Mouse (Mus musculus) spleen, adult 2 months (tissue): ENCODE results near the gene Sstr4. TPM values are rescaled to one million over a fixed set of nuclear protein-coding genes. Genes with fewer than 3 reads are reported as not detected.

Source experiments
- DNase-seq, 2 experiments: peaks; one replicate each; pipeline versions ENCODE4 v3.0.0 to v3.0.0-alpha.2; 2012 to 2021; ENCODE audit warnings: low spot score in 2 of 2, low read depth in 1 of 2
- H3K27ac ChIP-seq: fragments of 200-500 bp; 2 replicates; pipeline ENCODE4 v1.5.1; 2012; ENCODE audit warnings: low read length, inconsistent platforms; ENCODE audit not compliant: insufficient read depth
- H3K27me3 ChIP-seq: fragments of 200-500 bp; 2 replicates; pipeline ENCODE4 v1.6.1; 2012; ENCODE audit warnings: mild to moderate bottlenecking, moderate library complexity, low read length, inconsistent platforms; ENCODE audit not compliant: control insufficient read depth, insufficient read depth
- H3K36me3 ChIP-seq: fragments of 200-500 bp; 2 replicates; pipeline ENCODE4 v1.6.1; 2012; ENCODE audit warnings: mild to moderate bottlenecking, low read length, inconsistent platforms; ENCODE audit not compliant: control insufficient read depth, insufficient read depth
- H3K4me1 ChIP-seq: fragments of 200-500 bp; 2 replicates; pipeline ENCODE4 v1.6.1; 2011; ENCODE audit warnings: inconsistent platforms; ENCODE audit not compliant: control insufficient read depth, insufficient read depth, insufficient read length
- H3K4me3 ChIP-seq: fragments of 200-500 bp; 2 replicates; pipeline ENCODE4 v1.5.1; 2011; ENCODE audit warnings: mild to moderate bottlenecking, inconsistent platforms; ENCODE audit not compliant: insufficient read depth, insufficient read length; ENCODE audit errors: extremely low read depth
- CTCF ChIP-seq: fragments of 200-500 bp; IDR thresholded peaks from 2 replicates; pipeline ENCODE4 v1.5.1; 2011; ENCODE audit warnings: mild to moderate bottlenecking, inconsistent platforms; ENCODE audit not compliant: insufficient read depth, insufficient read length, insufficient replicate concordance; ENCODE audit errors: extremely low read depth
- POLR2A ChIP-seq: fragments of 200-500 bp; IDR thresholded peaks from 2 replicates; pipeline ENCODE4 v1.6.1; 2011; ENCODE audit warnings: low read depth, low read length, inconsistent platforms
- WGBS: fragments of 180-500 bp; shearing (Covaris S2); methylation state at CpG from one replicate; pipeline ENCODE4 v1.1.7; 2018; 5-methylcytosine and 5-hydroxymethylcytosine counted together
- polyA plus RNA-seq: library from polyadenylated mRNA; depleted of rRNA; stranded (reverse); fragments of >200 nt; gene quantifications from 2 replicates; pipeline ENCODE4 v1.2.3, GENCODE M21; 2012

Sstr4 gene
- polyA plus RNA-seq, 1 experiment = 0.26 TPM

DNA sequence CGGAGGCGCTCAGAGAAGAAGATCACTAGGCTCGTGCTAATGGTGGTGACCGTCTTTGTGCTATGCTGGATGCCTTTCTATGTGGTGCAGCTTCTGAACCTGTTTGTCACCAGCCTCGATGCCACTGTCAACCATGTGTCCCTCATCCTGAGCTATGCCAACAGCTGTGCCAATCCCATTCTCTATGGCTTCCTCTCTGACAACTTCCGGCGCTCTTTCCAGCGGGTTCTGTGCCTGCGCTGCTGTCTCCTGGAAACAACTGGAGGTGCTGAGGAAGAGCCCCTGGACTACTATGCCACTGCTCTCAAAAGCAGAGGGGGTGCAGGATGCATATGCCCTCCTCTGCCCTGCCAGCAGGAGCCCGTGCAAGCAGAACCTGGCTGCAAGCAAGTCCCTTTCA lies 1.1 kb downstream of the Sstr4 start:
- Histone ChIP-seq H3K27me3 (peaks cover 3% of the 10 kb centered on the region), H3K27ac (no peak overlapping the region), H3K4me1 (peaks cover 9% of the 10 kb centered on the region), H3K36me3 (no peaks in the 10 kb centered on the region), H3K4me3 (no peak overlapping the region)
- 78% methylated on average over 10 of the region's 10 CpGs for WGBS
- no peak for TF ChIP-seq POLR2A
- no peak for TF ChIP-seq CTCF
- no peak for DNase-seq

DNA sequence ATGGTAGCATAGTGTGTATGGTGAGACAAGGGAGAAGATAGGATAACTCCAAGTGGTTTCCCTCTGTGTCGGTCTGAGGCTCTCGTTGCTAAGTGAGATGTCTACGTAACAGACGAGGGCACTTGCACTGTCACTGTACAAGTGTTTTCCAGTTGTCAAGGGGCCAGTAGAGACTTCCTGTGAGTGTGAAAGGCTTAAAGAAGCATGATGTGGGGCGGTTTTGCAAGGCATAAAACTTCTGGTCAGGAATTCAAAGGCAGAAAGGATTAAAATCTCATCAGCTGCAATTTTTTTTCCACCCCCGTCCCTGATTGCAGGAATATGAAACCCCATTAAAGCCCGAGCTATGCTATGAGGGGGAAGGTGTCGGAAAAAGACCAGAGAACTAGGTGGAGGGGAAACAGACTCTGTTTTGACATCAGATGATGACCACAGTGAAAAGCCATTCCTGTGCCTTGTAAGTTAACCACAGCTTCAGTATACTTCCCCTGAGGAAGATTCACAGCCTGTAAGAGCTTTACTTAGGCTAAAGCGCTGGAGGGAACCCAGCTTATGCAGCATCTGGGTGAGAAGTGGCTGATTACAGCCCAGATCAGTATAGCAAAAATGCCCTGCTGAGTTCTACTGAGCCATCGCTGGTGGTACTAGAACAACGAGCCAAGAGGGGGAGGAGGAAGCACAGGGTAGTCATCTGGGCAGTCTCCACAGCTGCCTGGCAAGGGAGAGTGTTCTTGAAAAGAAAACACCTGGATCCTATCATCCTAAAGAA lies 2.1 kb downstream of the Sstr4 start:
- Histone ChIP-seq H3K27me3 (peaks cover 3% of the 10 kb centered on the region), H3K4me1 (peaks cover 9% of the 10 kb centered on the region), H3K27ac (peak overlapping the region; percentile 17; the same call in 1 of the 2 replicates), H3K36me3 (no peaks in the 10 kb centered on the region), H3K4me3 (no peak overlapping the region)
- TF ChIP-seq CTCF = no peak
- TF ChIP-seq POLR2A = no peak
- WGBS = 23% methylated on average over 11 of the region's 11 CpGs
- DNase-seq = no peak

DNA sequence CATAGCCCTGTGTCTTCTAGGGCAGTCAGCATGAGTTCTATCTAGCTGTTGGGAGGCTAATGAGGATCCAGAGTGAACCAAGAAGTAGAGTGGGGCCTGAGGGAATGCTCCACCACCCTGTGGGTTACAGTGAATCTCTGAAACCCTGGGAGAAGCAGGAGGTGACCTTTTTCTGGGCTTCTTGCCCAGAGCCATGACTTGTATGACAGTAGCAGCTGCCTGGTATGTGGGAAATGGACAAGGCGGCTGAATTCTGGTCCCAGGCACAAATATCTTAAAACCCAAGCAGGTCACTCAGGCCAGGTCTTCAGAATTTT lies 2.6 kb downstream of the Sstr4 start:
- DNase-seq = no peak
- 0 out of 2 replicates have a peak overlapping the region, but pooled peaks have one; percentile 17 for H3K27ac ChIP-seq
- H3K4me3 ChIP-seq = no peak overlapping the region
- peaks cover 3% of the 10 kb centered on the region for H3K27me3 ChIP-seq
- WGBS = 78% methylated on average over 1 of the region's 1 CpGs
- no peaks in the 10 kb centered on the region for H3K36me3 ChIP-seq
- H3K4me1 ChIP-seq = peaks cover 9% of the 10 kb centered on the region
- no peak for TF ChIP-seq CTCF
- no peak for TF ChIP-seq POLR2A

DNA sequence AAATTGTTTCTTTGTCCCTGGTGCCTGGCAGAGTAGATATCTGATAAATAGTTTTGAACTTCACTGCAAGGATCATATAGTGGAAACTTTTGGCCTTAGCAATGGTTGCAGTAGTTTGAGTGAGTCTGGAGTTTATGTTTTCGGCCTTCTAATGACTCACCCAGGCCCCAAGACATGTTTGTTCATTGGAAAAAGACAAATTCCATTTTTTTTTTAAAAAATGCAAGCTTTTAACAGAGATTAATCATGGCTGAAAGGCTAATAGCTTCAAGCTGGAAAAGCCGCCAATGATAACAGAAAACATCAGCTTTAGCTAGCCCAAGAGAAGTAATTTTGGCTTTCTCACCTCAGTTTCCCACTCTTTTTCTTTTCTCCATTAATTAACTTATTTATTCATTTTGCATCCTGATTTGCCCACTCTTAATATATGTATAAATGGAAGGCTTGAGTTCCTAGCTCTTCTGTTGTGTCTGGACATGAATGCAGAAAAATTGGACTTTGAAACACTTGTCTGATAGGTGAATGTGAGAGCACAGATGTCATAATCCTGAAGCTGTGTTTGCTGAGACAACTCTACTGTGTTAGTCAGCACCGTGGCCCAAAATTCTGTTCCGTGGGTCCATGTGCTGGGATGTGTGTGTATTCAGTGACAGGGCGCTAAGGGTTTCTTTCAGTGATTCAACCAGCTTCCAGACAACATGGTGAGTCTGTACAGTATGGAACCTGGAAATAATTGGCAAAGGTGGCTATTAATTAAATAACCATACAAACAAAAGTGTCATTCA lies 3.9 kb downstream of the Sstr4 start:
- Histone ChIP-seq H3K36me3 (no peaks in the 10 kb centered on the region), H3K27me3 (peaks cover 3% of the 10 kb centered on the region), H3K4me1 (peaks cover 9% of the 10 kb centered on the region), H3K27ac (no peak overlapping the region), H3K4me3 (no peak overlapping the region)
- WGBS = 89% methylated on average over 5 of the region's 5 CpGs
- DNase-seq = no peak
- TF ChIP-seq POLR2A (no peak), CTCF (no peak)

DNA sequence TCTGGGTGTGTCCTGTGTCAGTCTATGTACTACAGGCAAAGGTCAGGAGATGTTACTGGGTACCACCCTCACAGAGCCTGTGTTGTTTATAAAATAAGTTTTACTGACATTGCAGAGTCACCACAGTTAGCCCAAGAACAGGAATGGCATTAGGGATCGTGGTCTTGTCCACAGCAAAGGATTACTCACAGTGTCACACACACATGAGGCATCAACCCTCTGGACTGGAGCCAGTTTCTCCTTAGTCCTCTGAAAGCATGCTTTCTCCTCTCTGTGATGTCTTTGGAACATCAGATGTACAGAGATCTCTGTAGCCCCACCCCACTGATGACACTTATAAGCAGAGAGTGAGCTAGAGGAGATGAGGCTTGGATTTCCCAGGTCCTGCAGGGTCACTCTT lies 7.1 kb downstream of the Sstr4 start:
- 73% methylated on average over 1 of the region's 1 CpGs for WGBS
- Histone ChIP-seq H3K4me3 (no peak overlapping the region), H3K4me1 (no peaks in the 10 kb centered on the region; the same call in 1 of the 2 replicates)

DNA sequence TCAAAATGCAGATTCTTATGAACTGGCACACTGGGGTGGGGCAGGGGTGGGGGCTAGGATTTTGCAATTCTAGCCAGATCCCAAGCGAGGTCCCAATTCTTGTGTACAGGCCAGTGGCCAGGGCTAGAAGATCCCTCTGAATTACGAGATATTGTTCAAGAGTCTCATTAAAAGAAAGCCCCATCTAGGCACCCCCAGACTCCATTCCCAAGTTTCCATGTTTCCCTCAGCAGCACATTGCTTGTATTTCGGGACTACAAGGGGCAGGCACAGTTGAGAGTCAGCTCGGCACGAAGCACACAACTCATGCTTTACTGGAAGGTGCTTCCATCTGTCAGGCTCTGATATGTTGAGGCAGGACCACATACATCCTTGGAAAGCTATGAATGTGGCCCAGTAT lies 9.8 kb downstream of the Sstr4 start:
- H3K27ac ChIP-seq = 0 out of 2 replicates have a peak overlapping the region, but pooled peaks have one; percentile 19
- H3K4me1 ChIP-seq = no peaks in the 10 kb centered on the region; the same call in 1 of the 2 replicates
- no peaks in the 10 kb centered on the region for H3K36me3 ChIP-seq
- TF ChIP-seq POLR2A = no peak
- TF ChIP-seq CTCF = no peak
- DNase-seq = no peak
- 85% methylated on average over 5 of the region's 5 CpGs for WGBS
- no peaks in the 10 kb centered on the region for H3K27me3 ChIP-seq
- H3K4me3 ChIP-seq = peak overlapping the region; percentile 34; the same call in 1 of the 2 replicates

More for the DNA sequence above, 7.1 kb downstream of the Sstr4 start:
- TF ChIP-seq POLR2A (no peak), CTCF (no peak)
- no peak for DNase-seq
- Histone ChIP-seq H3K27ac (no peak overlapping the region), H3K36me3 (no peaks in the 10 kb centered on the region), H3K27me3 (no peaks in the 10 kb centered on the region)
